Mouse (Mus musculus): ENCODE measurements around the gene Tnks2.

DNA sequence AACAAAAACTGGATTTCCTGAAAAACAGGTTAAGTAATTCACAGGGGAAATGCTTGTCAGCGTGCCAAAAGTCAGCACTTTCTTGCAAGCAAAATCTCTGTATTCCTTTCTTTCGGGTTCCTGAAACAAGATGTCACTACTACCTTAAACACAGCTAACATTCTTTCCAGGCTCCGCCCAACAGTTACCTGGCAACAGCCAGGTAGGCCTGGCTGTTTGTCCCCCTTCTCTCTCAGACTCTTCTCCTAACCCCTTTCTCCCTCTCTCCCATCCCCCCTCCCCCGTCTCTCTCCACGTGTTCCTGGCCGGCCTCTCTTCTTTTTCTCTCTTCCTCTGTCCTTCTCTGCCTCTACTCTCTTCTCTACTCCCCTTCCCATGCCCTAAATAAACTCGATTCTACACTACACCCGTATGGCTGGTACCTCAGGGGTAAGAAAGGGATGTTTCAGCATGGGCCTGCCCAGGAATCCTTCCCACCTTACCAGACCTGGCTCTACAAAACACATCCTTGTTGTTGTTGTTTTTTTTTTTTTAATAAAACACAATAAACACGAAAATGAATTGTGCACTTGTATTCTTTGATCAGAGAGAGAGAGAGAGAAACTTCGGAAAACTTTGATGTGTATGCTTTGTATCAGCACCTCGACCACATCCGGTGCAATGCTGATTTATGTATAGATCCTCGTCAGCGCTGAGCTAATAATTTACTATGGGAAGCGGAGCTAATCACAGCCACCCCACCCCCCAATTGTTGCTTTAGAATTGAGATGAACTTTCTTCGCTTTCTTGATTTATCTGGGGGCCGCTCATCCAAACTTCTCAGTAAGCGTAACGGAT, 863 bp upstream of the Tnks2 start:
- TF ChIP-seq CTCF (IDR thresholded peaks at IDR 0.05; ENCODE audit: low read depth, low read length) (no peak), POLR2A (IDR thresholded peaks at IDR 0.05; ENCODE audit: borderline replicate concordance, low read depth, low read length) (no peak)
